Mouse (Mus musculus): Measurements from ENCODE around the gene Kif26b. TPM values are rescaled to one million over a fixed set of nuclear protein-coding genes. Genes with fewer than 3 reads are reported as not detected.

The Kif26b gene
- polyA plus RNA-seq, 1 experiment from 2014 or later: 0.05 TPM

DNA sequence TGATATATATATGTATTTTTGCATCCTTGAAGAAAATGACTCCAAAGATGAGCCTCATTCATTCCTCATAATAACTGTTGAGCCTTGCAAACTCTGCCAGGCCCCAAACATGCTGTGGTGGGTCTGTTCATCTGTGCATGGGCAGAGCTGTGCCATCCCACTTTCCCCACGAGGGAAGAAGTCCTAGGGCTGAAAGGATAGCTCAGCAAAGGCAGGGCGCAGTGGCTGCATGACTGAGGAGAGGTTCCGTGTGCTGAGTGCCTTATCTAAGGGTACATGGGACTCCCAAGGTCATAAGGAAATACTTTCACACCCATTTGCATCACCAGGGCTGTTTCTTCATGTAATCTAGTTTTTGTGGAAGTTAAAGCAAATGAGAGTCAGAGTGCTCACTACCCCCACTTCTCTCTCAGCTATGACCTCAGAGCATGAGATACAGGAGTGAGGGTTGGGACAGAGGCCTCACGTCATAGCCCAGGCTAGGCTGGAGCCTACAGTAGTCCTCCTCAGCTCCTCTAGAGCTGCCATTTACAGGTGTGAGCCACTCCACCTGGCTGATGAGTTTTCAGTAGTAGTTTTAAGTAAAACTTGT lies 148.8 kb downstream of the Kif26b start:
- Histone ChIP-seq H3K4me1 (ENCODE audit: control insufficient read depth, low read depth, low read length) (peaks cover 2% of the 10 kb centered on the region; the same call in 1 of the 2 replicates), H3K9ac (ENCODE audit: low read depth, low read length) (no peak overlapping the region), H3K27me3 (ENCODE audit: control insufficient read depth, insufficient read depth, low read depth, low read length) (no peaks in the 10 kb centered on the region), H3K27ac (ENCODE audit: low read length) (no peak overlapping the region), H3K4me2 (ENCODE audit: low read depth, low read length) (no peak overlapping the region), H3K9me3 (replicated peaks; ENCODE audit: control insufficient read depth, low read length) (no peaks in the 10 kb centered on the region), H3K36me3 (ENCODE audit: control insufficient read depth, insufficient read depth) (no peaks in the 10 kb centered on the region), H3K4me3 (ENCODE audit: low read depth, low read length) (no peak overlapping the region)
- no peak for ATAC-seq (ENCODE audit: low read depth)
- 41% methylated on average over 4 of the region's 4 CpGs for WGBS (ENCODE audit: insufficient replicate concordance)

- Histone ChIP-seq H3K9me3 (replicated peaks; ENCODE audit: control insufficient read depth, low read length) (no peaks in the 10 kb centered on the region), H3K9ac (ENCODE audit: low read depth, low read length) (no peak overlapping the region), H3K4me1 (ENCODE audit: control insufficient read depth, low read depth, low read length) (no peaks in the 10 kb centered on the region), H3K27ac (ENCODE audit: low read length) (no peak overlapping the region), H3K27me3 (ENCODE audit: control insufficient read depth, insufficient read depth, low read depth, low read length) (no peaks in the 10 kb centered on the region), H3K36me3 (ENCODE audit: control insufficient read depth, insufficient read depth) (no peaks in the 10 kb centered on the region), H3K4me3 (ENCODE audit: low read depth, low read length) (no peak overlapping the region), H3K4me2 (ENCODE audit: low read depth, low read length) (no peak overlapping the region)
- ATAC-seq (ENCODE audit: low read depth): no peak
- WGBS (ENCODE audit: insufficient replicate concordance): 60% methylated on average over 10 of the region's 10 CpGs
These were observed 154.7 kb downstream of the Kif26b start for GRCm38 (mm10) chr1:178683631-178684030.

GRCm38 (mm10) chr1:178684991-178685680 lies 156.2 kb downstream of the Kif26b start:
- H3K27ac ChIP-seq (ENCODE audit: low read length): no peak overlapping the region
- ATAC-seq (ENCODE audit: low read depth): no peak
- no peaks in the 10 kb centered on the region for H3K9me3 ChIP-seq (replicated peaks; ENCODE audit: control insufficient read depth, low read length)
- H3K4me3 ChIP-seq (ENCODE audit: low read depth, low read length): no peak overlapping the region
- no peaks in the 10 kb centered on the region for H3K27me3 ChIP-seq (ENCODE audit: control insufficient read depth, insufficient read depth, low read depth, low read length)
- 42% methylated on average over 8 of the region's 8 CpGs for WGBS (ENCODE audit: insufficient replicate concordance)
- no peaks in the 10 kb centered on the region for H3K36me3 ChIP-seq (ENCODE audit: control insufficient read depth, insufficient read depth)
- H3K4me1 ChIP-seq (ENCODE audit: control insufficient read depth, low read depth, low read length): no peaks in the 10 kb centered on the region
- no peak overlapping the region for H3K9ac ChIP-seq (ENCODE audit: low read depth, low read length)
- H3K4me2 ChIP-seq (ENCODE audit: low read depth, low read length): no peak overlapping the region

DNA sequence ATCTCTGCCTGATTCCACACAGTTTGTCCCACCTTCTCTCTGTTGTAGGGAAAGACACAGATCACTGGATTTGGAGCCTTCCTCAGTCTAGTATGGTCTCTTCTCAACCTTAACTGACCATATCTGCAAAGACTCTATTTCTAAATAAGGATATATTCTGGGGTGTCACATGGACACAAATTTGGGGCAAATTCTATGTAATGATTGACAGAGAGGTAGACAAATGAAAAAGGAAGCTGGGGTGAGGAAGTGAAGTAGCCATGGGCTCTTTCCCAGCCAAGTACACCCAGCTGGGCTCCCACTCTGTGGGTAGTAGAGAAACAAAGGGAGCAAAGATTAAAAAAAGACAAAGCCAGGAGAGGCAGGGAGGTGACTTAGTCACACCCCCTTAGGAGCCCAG lies 158.0 kb downstream of the Kif26b start:
- no peak overlapping the region for H3K4me3 ChIP-seq (ENCODE audit: low read depth, low read length)
- no peaks in the 10 kb centered on the region for H3K9me3 ChIP-seq (replicated peaks; ENCODE audit: control insufficient read depth, low read length)
- H3K4me2 ChIP-seq (ENCODE audit: low read depth, low read length): no peak overlapping the region
- no peak overlapping the region for H3K9ac ChIP-seq (ENCODE audit: low read depth, low read length)
- H3K27ac ChIP-seq (ENCODE audit: low read length): no peak overlapping the region
- no peaks in the 10 kb centered on the region for H3K36me3 ChIP-seq (ENCODE audit: control insufficient read depth, insufficient read depth)
- H3K4me1 ChIP-seq (ENCODE audit: control insufficient read depth, low read depth, low read length): no peaks in the 10 kb centered on the region
- no peak for ATAC-seq (ENCODE audit: low read depth)
- H3K27me3 ChIP-seq (ENCODE audit: control insufficient read depth, insufficient read depth, low read depth, low read length): no peaks in the 10 kb centered on the region

DNA sequence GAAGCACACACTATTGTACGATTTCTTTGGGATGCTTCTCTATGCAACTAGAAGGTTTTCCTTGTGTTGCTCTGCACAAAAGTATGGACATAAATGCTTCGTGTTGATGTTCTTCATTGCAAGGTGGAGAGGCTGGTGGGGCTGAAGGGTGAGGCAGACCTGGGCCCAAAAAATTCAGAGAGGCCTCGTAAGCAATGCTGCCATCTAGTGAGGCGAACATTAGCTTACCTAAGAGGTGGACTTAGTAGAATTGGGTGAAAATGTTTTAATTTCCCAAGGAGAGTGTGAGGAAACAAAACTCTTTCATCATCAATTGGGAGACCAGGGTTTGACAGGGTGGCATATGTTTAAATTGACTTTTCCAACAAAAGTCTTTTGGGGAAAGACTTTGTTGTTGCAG lies 160.6 kb downstream of the Kif26b start:
- Histone ChIP-seq H3K9me3 (replicated peaks; ENCODE audit: control insufficient read depth, low read length) (no peaks in the 10 kb centered on the region), H3K27ac (ENCODE audit: low read length) (no peak overlapping the region), H3K4me1 (ENCODE audit: control insufficient read depth, low read depth, low read length) (no peaks in the 10 kb centered on the region), H3K4me2 (ENCODE audit: low read depth, low read length) (no peak overlapping the region), H3K36me3 (ENCODE audit: control insufficient read depth, insufficient read depth) (no peaks in the 10 kb centered on the region), H3K4me3 (ENCODE audit: low read depth, low read length) (no peak overlapping the region), H3K9ac (ENCODE audit: low read depth, low read length) (no peak overlapping the region), H3K27me3 (ENCODE audit: control insufficient read depth, insufficient read depth, low read depth, low read length) (no peaks in the 10 kb centered on the region)
- ATAC-seq (ENCODE audit: low read depth): no peak
- WGBS (ENCODE audit: insufficient replicate concordance): 45% methylated on average over 4 of the region's 4 CpGs

DNA sequence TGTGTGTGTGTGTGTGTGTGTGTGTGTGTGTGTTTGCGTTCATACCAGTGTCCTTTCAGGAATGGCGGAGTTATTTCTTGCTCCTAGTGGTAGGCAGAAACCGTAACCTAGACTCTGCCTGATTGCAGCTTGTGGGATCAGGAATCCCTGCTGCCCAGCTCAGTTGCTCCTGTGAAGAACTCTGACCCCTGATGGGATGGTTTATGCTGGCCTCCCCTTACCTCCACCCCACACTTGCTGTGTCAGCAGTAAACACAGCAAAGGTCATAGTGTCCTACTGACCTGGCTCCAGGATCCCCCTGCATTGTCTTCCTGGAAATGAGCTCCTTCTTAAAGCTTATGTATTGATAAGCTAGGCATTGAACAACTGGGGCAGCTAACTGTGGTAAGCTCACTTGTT lies 162.8 kb downstream of the Kif26b start:
- Histone ChIP-seq H3K4me1 (ENCODE audit: control insufficient read depth, low read depth, low read length) (no peaks in the 10 kb centered on the region), H3K4me3 (ENCODE audit: low read depth, low read length) (no peak overlapping the region), H3K27me3 (ENCODE audit: control insufficient read depth, insufficient read depth, low read depth, low read length) (no peaks in the 10 kb centered on the region), H3K27ac (ENCODE audit: low read length) (no peak overlapping the region), H3K9ac (ENCODE audit: low read depth, low read length) (no peak overlapping the region), H3K9me3 (replicated peaks; ENCODE audit: control insufficient read depth, low read length) (no peaks in the 10 kb centered on the region), H3K4me2 (ENCODE audit: low read depth, low read length) (no peak overlapping the region), H3K36me3 (ENCODE audit: control insufficient read depth, insufficient read depth) (no peaks in the 10 kb centered on the region)
- 68% methylated on average over 3 of the region's 3 CpGs for WGBS (ENCODE audit: insufficient replicate concordance)
- no peak for ATAC-seq (ENCODE audit: low read depth)

- no peak overlapping the region for H3K4me3 ChIP-seq (ENCODE audit: low read depth, low read length)
- H3K27ac ChIP-seq (ENCODE audit: low read length): no peak overlapping the region
- ATAC-seq (ENCODE audit: low read depth): no peak
- no peaks in the 10 kb centered on the region for H3K36me3 ChIP-seq (ENCODE audit: control insufficient read depth, insufficient read depth)
- 62% methylated on average over 4 of the region's 4 CpGs for WGBS (ENCODE audit: insufficient replicate concordance)
- no peak overlapping the region for H3K9ac ChIP-seq (ENCODE audit: low read depth, low read length)
- no peaks in the 10 kb centered on the region for H3K9me3 ChIP-seq (replicated peaks; ENCODE audit: control insufficient read depth, low read length)
- no peaks in the 10 kb centered on the region for H3K4me1 ChIP-seq (ENCODE audit: control insufficient read depth, low read depth, low read length)
- no peak overlapping the region for H3K4me2 ChIP-seq (ENCODE audit: low read depth, low read length)
- H3K27me3 ChIP-seq (ENCODE audit: control insufficient read depth, insufficient read depth, low read depth, low read length): no peaks in the 10 kb centered on the region
These were observed 171.2 kb downstream of the Kif26b start for GRCm38 (mm10) chr1:178700102-178700501.

GRCm38 (mm10) chr1:178703496-178703895 lies 174.6 kb downstream of the Kif26b start:
- no peaks in the 10 kb centered on the region for H3K27me3 ChIP-seq (ENCODE audit: control insufficient read depth, insufficient read depth, low read depth, low read length)
- WGBS (ENCODE audit: insufficient replicate concordance): 62% methylated on average over 8 of the region's 8 CpGs
- H3K4me2 ChIP-seq (ENCODE audit: low read depth, low read length): no peak overlapping the region
- H3K4me1 ChIP-seq (ENCODE audit: control insufficient read depth, low read depth, low read length): peaks cover 8% of the 10 kb centered on the region
- ATAC-seq (ENCODE audit: low read depth): no peak
- H3K9ac ChIP-seq (ENCODE audit: low read depth, low read length): no peak overlapping the region
- no peaks in the 10 kb centered on the region for H3K9me3 ChIP-seq (replicated peaks; ENCODE audit: control insufficient read depth, low read length)
- no peak overlapping the region for H3K4me3 ChIP-seq (ENCODE audit: low read depth, low read length)
- H3K36me3 ChIP-seq (ENCODE audit: control insufficient read depth, insufficient read depth): no peaks in the 10 kb centered on the region
- no peak overlapping the region for H3K27ac ChIP-seq (ENCODE audit: low read length)

DNA sequence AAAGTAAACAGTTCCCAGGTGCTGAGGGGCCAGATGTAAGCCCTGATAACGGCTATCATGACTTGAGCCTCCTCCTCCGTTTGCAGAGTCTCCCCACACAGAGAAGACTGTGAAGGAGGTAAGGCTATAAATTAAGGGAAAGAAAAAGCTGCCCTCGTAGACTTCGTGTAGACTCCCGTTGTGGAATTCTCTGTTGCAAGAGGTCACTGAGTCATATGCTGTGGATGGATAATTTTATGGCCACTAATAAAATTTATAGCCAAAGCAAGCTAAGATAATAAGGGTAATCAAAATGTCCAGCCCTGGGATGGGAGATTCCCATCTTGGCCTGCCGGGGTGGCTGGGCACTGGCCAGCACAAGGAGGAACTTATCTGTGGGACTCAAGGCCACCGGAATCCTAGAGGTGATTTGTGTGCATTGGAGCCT lies 179.0 kb downstream of the Kif26b start:
- Histone ChIP-seq H3K9me3 (replicated peaks; ENCODE audit: control insufficient read depth, low read length) (no peaks in the 10 kb centered on the region), H3K4me2 (ENCODE audit: low read depth, low read length) (no peak overlapping the region), H3K36me3 (ENCODE audit: control insufficient read depth, insufficient read depth) (no peaks in the 10 kb centered on the region), H3K27me3 (ENCODE audit: control insufficient read depth, insufficient read depth, low read depth, low read length) (no peaks in the 10 kb centered on the region), H3K4me1 (ENCODE audit: control insufficient read depth, low read depth, low read length) (peaks cover 25% of the 10 kb centered on the region), H3K4me3 (ENCODE audit: low read depth, low read length) (no peak overlapping the region), H3K27ac (ENCODE audit: low read length) (no peak overlapping the region), H3K9ac (ENCODE audit: low read depth, low read length) (no peak overlapping the region)
- WGBS (ENCODE audit: insufficient replicate concordance): 50% methylated on average over 7 of the region's 7 CpGs
- no peak for ATAC-seq (ENCODE audit: low read depth)

Measured in liver, embryonic 16.5 days (tissue).